ENCODE assay signal across 13 mouse cellular contexts in the genomic region with DNA sequence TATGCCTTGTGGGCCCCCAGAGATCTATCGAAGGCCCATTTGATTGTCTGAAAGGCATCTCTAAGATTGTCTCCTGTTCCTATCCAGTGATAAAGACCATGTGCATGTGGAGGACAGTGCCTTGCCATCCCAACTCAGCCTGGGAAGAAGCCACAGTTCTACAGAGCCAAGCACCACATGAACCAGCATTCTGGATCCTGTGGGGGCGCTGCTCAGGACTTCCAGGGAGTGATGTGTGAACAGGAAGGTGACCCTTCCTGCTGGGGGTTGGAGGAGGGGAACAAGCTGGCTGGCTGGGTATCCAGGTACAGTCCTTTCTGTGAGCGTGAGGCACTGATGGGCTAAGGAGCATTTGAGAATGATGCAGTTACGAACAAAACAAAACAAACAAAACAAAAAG.
DNase-seq lines count a peak whose midpoint lies in the region; ATAC-seq and TF ChIP-seq lines count a peak whose summit lies in the region.
"Had no signal": no experiment of that assay in that cellular context is flagged by ENCODE, and none has a peak within 500 bp of the region (broad histone marks: within the 10 kb centered on the region; RNA-seq: fewer than 3 reads in every experiment).

No protein-coding gene starts in this region.

- peaks cover 46% of the 10 kb centered on the region for H3K27me3 ChIP-seq in forebrain, embryonic 10.5 days (ENCODE audit: poor library complexity, severe bottlenecking)
- H3K27me3 ChIP-seq in forebrain, embryonic 16.5 days (replicated peaks; ENCODE audit: control insufficient read depth, insufficient read depth, low read length), result no peaks in the 10 kb centered on the region
- H3K27me3 ChIP-seq in liver, postnatal 0 days (ENCODE audit: insufficient read depth, low read length), result no peaks in the 10 kb centered on the region; the same call in 1 of the 2 replicates
- H3K27me3 ChIP-seq in E14TG2a.4 (ENCODE audit: insufficient read depth, low read length), result peaks cover 28% of the 10 kb centered on the region
- peaks cover 23% of the 10 kb centered on the region for H3K27me3 ChIP-seq in hindbrain, embryonic 13.5 days

- no peak for ATAC-seq in forebrain, embryonic 16.5 days
- ATAC-seq in liver, postnatal 0 days, result no peak
- no peak for ATAC-seq in hindbrain, embryonic 13.5 days (ENCODE audit: low FRiP score)
- ATAC-seq: activated CD4-positive, CD25-positive, alpha-beta regulatory T cell, adult 4 months had no signal

- no peaks in the 10 kb centered on the region for H3K9me3 ChIP-seq in forebrain, embryonic 10.5 days
- no peaks in the 10 kb centered on the region for H3K9me3 ChIP-seq in forebrain, embryonic 16.5 days (ENCODE audit: control insufficient read depth, low read length)
- H3K9me3 ChIP-seq in liver, postnatal 0 days (ENCODE audit: low read length), result no peaks in the 10 kb centered on the region
- H3K9me3 ChIP-seq in E14TG2a.4 (ENCODE audit: low read length), result peaks cover 9% of the 10 kb centered on the region; the same call in 1 of the 2 replicates
- H3K9me3 ChIP-seq in hindbrain, embryonic 13.5 days, result no peaks in the 10 kb centered on the region

- peaks cover 55% of the 10 kb centered on the region for H3K4me1 ChIP-seq in forebrain, embryonic 10.5 days
- H3K4me1 ChIP-seq in forebrain, embryonic 16.5 days (replicated peaks; ENCODE audit: control insufficient read depth, insufficient read depth, low read length), result peaks cover 41% of the 10 kb centered on the region
- H3K4me1 ChIP-seq in liver, postnatal 0 days (ENCODE audit: insufficient read depth), result no peaks in the 10 kb centered on the region
- H3K4me1 ChIP-seq in E14TG2a.4 (replicated peaks; ENCODE audit: low read depth, low read length), result peaks cover 16% of the 10 kb centered on the region
- H3K4me1 ChIP-seq in hindbrain, embryonic 13.5 days (replicated peaks), result peaks cover 69% of the 10 kb centered on the region

- 66% methylated on average over 4 of the region's 4 CpGs for WGBS in forebrain, embryonic 10.5 days
- WGBS in forebrain, embryonic 16.5 days, result 69% methylated on average over 4 of the region's 4 CpGs
- 50% methylated on average over 4 of the region's 4 CpGs for WGBS in liver, postnatal 0 days (ENCODE audit: insufficient replicate concordance)
- 63% methylated on average over 4 of the region's 4 CpGs for WGBS in hindbrain, embryonic 13.5 days

- DNase-seq in forebrain, embryonic 10.5 days (ENCODE audit: extremely low spot score, low spot score), result no peak
- DNase-seq in liver, postnatal 0 days, result no peak
- DNase-seq in liver, result no peak
- DNase-seq in lung, postnatal 25 days (ENCODE audit: low spot score), result no peak
- DNase-seq in gastrocnemius, adult 18-20 months (ENCODE audit: low spot score), result no peak
- DNase-seq: cerebellum, adult 11 months; lung, postnatal 10 days; right cerebral cortex, postnatal 4 days had no signal

- no peak overlapping the region for H3K4me2 ChIP-seq in forebrain, embryonic 16.5 days (ENCODE audit: low read length)
- H3K4me2 ChIP-seq in liver, postnatal 0 days (ENCODE audit: low read depth, low read length), result no peak overlapping the region
- no peak overlapping the region for H3K4me2 ChIP-seq in hindbrain, embryonic 13.5 days

- H3K36me3 ChIP-seq in forebrain, embryonic 10.5 days (replicated peaks), result no peaks in the 10 kb centered on the region
- H3K36me3 ChIP-seq in forebrain, embryonic 16.5 days (ENCODE audit: control insufficient read depth, insufficient read depth), result no peaks in the 10 kb centered on the region
- H3K36me3 ChIP-seq in liver, postnatal 0 days (replicated peaks; ENCODE audit: insufficient read depth, low read length), result no peaks in the 10 kb centered on the region
- no peaks in the 10 kb centered on the region for H3K36me3 ChIP-seq in E14TG2a.4 (ENCODE audit: insufficient read depth, low read length)
- H3K36me3 ChIP-seq in hindbrain, embryonic 13.5 days, result no peaks in the 10 kb centered on the region
- H3K36me3 ChIP-seq: G1E had no signal

- no peak for TF ChIP-seq EP300 in liver, postnatal 0 days (IDR thresholded peaks at IDR 0.05; ENCODE audit: low read depth)

- H3K4me3 ChIP-seq in forebrain, embryonic 10.5 days, result no peak overlapping the region
- no peak overlapping the region for H3K4me3 ChIP-seq in forebrain, embryonic 16.5 days (replicated peaks; ENCODE audit: low read length)
- no peak overlapping the region for H3K4me3 ChIP-seq in liver, postnatal 0 days (ENCODE audit: low read depth, low read length)
- no peak overlapping the region for H3K4me3 ChIP-seq in E14TG2a.4 (replicated peaks; ENCODE audit: low read length)
- H3K4me3 ChIP-seq in hindbrain, embryonic 13.5 days, result no peak overlapping the region

- no peak overlapping the region for H3K9ac ChIP-seq in forebrain, embryonic 16.5 days (replicated peaks; ENCODE audit: low read depth, low read length)
- no peak overlapping the region for H3K9ac ChIP-seq in liver, postnatal 0 days (replicated peaks)
- H3K9ac ChIP-seq in hindbrain, embryonic 13.5 days, result no peak overlapping the region

- TF ChIP-seq CTCF in liver, postnatal 0 days (IDR thresholded peaks at IDR 0.05; ENCODE audit: low read depth), result peak; percentile 20
- peak; percentile 37; the same call in 1 of the 2 replicates for TF ChIP-seq CTCF in E14TG2a.4 (conservative IDR thresholded peaks at IDR 0.05; ENCODE audit: low read length)

- 0 out of 2 replicates have a peak overlapping the region, but pooled peaks have one; percentile 16 for H3K27ac ChIP-seq in forebrain, embryonic 10.5 days
- H3K27ac ChIP-seq in forebrain, embryonic 16.5 days (ENCODE audit: low read length), result no peak overlapping the region
- no peak overlapping the region for H3K27ac ChIP-seq in liver, postnatal 0 days (ENCODE audit: low read depth)
- H3K27ac ChIP-seq in hindbrain, embryonic 13.5 days, result peak overlapping the region; percentile 68; the same call in 1 of the 2 replicates

Comparison
In these comparisons a context has a peak if more than half of its experiments do, and no peak if none do; other contexts are left out.
1. H3K27ac ChIP-seq: peak in forebrain, embryonic 10.5 days (single experiment) and hindbrain, embryonic 13.5 days (single experiment); none in forebrain, embryonic 16.5 days (single experiment) and liver, postnatal 0 days (single experiment).